Mouse (Mus musculus) hindbrain, embryonic 10.5 days (tissue): ENCODE data around the gene Prrc2b. TPM values are rescaled to one million over a fixed set of nuclear protein-coding genes. Genes with fewer than 3 reads are reported as not detected.

Experiments
- DNase-seq: peaks from one replicate; pipeline ENCODE4 v3.0.0-alpha.2; 2017; ENCODE audit warnings: low spot score
- H3K27ac ChIP-seq: fragments of 300-500 bp; sonication (generic); 2 replicates; pipeline ENCODE4 v1.5.1; 2016; ENCODE audit warnings: mild to moderate bottlenecking, moderate library complexity
- H3K27me3 ChIP-seq: fragments of 300-500 bp; sonication (generic); 2 replicates; pipeline ENCODE4 v1.6.1; 2016; ENCODE audit warnings: mild to moderate bottlenecking; ENCODE audit not compliant: poor library complexity, insufficient read depth, severe bottlenecking
- H3K36me3 ChIP-seq: fragments of 300-500 bp; sonication (generic); 2 replicates; pipeline ENCODE4 v1.6.1; 2016; ENCODE audit warnings: mild to moderate bottlenecking, moderate library complexity
- H3K4me1 ChIP-seq: fragments of 300-500 bp; sonication (generic); replicated peaks from 2 replicates; pipeline ENCODE4 v1.6.1; 2016; ENCODE audit warnings: mild to moderate bottlenecking
- H3K4me3 ChIP-seq: fragments of 300-500 bp; sonication (generic); 2 replicates; pipeline ENCODE4 v1.5.1; 2016; ENCODE audit warnings: mild to moderate bottlenecking, moderate library complexity
- H3K9me3 ChIP-seq: fragments of 300-500 bp; sonication (generic); 2 replicates; pipeline ENCODE4 v1.6.1; 2016; ENCODE audit warnings: mild to moderate bottlenecking, moderate library complexity
- WGBS: fragments of 180-500 bp; shearing (Covaris S2); methylation state at CpG from one replicate; pipeline ENCODE4 v1.1.7; 2016; 5-methylcytosine and 5-hydroxymethylcytosine counted together
- polyA plus RNA-seq: library from polyadenylated mRNA; unstranded; fragments of >200 nt; fragmentation: Nextera tagmentation; extraction: Ambion mirVana; gene quantifications from 2 replicates; pipeline ENCODE4 v1.2.1, GENCODE M21; 2016

The Prrc2b gene
- polyA plus RNA-seq, 1 experiment from 2014 or later, result 68.9 TPM

DNA sequence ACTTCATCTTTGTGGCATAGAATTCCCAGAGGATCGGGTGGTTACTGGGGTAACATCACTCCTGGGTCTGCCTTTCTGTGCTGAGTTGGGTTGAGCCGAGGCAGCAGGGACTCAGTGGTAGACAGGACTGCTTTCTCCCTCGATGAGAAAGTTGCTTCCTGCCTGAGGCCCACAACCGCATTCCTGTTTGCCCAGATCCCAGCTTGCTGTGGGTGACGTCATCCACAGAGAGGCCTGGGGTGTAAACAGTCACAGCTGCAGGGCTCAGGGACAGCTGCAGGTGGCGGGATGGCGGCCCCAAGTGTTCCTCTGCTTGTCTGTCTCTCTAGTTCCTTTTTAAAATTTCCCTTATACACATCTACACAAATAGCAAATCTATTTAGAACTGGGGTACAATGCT, 16.9 kb downstream of the Prrc2b start:
- Histone ChIP-seq H3K36me3 (peaks cover 16% of the 10 kb centered on the region), H3K27me3 (no peaks in the 10 kb centered on the region), H3K27ac (peak overlapping the region; percentile 83), H3K9me3 (no peaks in the 10 kb centered on the region), H3K4me3 (peak overlapping the region; percentile 26; the same call in 1 of the 2 replicates), H3K4me1 (peaks cover 86% of the 10 kb centered on the region)
- 6% methylated on average over 7 of the region's 7 CpGs for WGBS
- peak; percentile 68 for DNase-seq

DNA sequence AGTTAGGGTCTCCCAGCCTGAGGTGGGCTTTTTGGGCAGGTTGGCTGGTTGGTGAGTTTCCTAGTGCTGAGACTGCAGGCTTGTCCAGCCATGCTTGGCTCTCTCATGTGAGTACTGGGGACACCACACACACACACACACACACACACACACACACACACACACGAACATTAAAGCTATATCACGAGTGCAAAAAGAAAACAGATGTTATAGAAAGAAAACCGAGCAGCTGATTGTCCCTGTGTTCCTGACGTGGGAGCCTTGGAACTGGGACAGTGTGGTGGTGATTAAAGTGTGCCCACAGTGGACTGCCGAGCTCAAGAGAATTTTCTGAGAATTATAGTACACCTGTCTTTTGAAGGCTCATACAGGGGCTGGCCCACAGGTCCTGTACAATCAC, 18.4 kb downstream of the Prrc2b start:
- 79% methylated on average over 5 of the region's 5 CpGs for WGBS
- H3K27ac ChIP-seq, result no peak overlapping the region; the same call in 1 of the 2 replicates
- peaks cover 12% of the 10 kb centered on the region for H3K36me3 ChIP-seq
- H3K27me3 ChIP-seq, result no peaks in the 10 kb centered on the region
- no peak overlapping the region for H3K4me3 ChIP-seq
- H3K4me1 ChIP-seq, result peaks cover 87% of the 10 kb centered on the region
- H3K9me3 ChIP-seq, result no peaks in the 10 kb centered on the region
- no peak for DNase-seq

DNA sequence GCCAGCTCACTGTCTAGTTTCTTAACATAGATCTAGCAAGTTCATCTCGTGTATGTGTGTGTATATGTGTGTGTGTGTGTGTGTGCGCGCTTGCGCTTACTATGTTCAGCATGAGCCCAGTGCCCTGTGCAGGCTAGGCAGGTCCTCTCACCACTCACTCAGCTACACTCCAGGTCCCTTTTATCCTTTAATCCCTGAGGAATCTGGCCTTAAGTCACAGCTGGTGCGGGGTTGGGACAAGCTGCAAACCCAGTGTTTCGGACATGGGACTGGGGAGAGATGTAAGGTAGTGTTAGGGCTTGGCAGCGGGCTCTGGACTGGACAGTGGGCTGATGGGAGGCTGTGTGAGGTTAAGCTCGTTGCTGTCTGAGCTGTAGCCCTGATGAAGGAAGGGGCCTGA, 19.1 kb downstream of the Prrc2b start:
- H3K9me3 ChIP-seq, result no peaks in the 10 kb centered on the region
- peaks cover 87% of the 10 kb centered on the region for H3K4me1 ChIP-seq
- H3K36me3 ChIP-seq, result peaks cover 12% of the 10 kb centered on the region
- 82% methylated on average over 8 of the region's 8 CpGs for WGBS
- no peak overlapping the region for H3K4me3 ChIP-seq
- no peaks in the 10 kb centered on the region for H3K27me3 ChIP-seq
- no peak for DNase-seq
- 0 out of 2 replicates have a peak overlapping the region, but pooled peaks have one; percentile 6 for H3K27ac ChIP-seq

DNA sequence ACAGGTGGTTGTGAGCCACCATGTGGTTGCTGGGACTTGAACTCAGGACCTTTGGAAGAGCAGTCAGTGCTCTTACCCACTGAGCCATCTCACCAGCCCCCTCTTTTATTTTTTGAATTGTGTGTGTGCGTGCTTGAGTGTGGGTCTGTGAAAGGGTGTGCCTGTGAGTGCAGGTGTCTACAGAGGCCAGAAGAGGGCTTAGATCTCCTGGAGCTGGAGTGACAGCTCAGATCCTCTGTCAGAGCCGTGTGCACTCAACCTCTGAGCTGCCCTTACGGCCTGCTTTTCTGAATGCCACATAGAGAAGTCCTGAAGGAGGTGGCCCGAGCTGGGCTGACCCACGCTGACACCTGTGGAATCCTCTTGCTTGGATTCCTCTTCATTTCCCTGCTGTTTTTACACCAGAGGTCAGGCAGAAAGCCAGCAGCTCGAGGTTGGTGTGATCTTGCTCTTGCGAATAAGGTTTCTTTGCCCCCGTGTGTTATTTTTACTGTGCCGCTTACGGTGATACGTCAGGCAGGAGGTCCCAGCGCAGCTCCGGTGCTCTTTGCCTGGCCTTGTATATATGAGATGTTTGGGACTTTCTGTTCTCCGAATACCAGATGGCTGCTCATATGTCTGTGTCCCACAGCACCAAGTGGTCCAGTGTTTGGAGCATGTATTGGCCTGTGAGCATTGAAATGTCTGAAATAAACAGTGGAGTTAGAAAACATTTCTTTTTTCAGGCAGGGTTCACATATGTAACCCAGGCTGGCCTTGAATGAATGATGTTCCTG, 21.0 kb downstream of the Prrc2b start:
- H3K27ac ChIP-seq, result no peak overlapping the region
- DNase-seq, result no peak
- WGBS, result 73% methylated on average over 14 of the region's 14 CpGs
- H3K9me3 ChIP-seq, result no peaks in the 10 kb centered on the region
- H3K4me3 ChIP-seq, result no peak overlapping the region
- H3K36me3 ChIP-seq, result peaks cover 12% of the 10 kb centered on the region
- peaks cover 88% of the 10 kb centered on the region for H3K4me1 ChIP-seq
- no peaks in the 10 kb centered on the region for H3K27me3 ChIP-seq

DNA sequence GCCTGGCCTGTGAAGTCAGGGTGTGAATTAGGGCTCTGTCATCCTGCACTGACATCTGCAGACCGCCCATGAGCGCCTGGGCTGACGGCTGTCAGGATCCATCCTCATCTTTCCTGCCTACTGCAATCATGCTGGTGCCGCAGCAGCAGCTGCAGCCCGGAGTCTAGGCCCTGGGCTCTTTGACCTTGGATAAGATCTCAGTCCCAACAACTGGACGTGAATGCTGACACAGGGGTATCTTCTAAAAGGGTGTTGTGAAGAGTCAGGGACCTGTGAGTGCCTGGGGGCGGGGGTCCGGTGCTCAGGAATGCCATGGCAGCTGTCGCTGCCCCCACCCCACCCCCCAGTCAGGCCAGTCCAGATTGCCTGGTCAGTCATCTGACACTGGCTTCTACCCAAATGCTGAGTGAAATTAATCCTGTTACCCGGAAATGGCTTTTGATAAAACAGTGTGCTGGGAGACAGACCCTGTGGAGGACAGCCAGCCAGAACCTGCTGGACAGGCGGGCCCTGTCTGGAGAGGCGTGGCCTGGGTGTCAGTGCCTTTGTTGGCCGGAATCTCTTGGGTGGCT, 23.4 kb downstream of the Prrc2b start:
- Histone ChIP-seq H3K27me3 (no peaks in the 10 kb centered on the region), H3K9me3 (no peaks in the 10 kb centered on the region), H3K27ac (peak overlapping the region; percentile 93), H3K36me3 (peaks cover 9% of the 10 kb centered on the region), H3K4me1 (peaks cover 87% of the 10 kb centered on the region), H3K4me3 (peak overlapping the region; percentile 40)
- DNase-seq, result peak; percentile 80
- WGBS, result 6% methylated on average over 13 of the region's 13 CpGs

DNA sequence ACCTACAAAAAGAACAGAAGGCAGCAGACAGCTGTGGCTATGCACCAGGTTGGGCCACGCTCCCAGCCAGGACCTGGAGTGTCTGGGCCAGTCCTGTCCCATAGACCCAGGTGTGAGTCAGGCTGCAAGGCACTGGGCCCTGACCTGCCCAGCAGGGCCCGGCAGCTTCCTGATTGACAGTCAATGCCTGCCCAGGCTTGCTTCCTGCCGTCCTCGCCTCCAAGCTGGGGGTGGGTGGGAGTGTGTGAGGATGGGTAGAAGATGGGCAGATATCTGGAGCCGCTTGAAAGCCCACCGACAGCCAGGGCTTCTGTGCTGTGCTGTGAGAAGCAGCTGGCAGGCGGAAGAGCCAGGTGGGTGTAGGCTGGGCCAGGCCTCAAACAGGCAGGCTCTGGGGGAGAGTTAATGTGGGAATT, 24.2 kb downstream of the Prrc2b start:
- Histone ChIP-seq H3K9me3 (no peaks in the 10 kb centered on the region), H3K27ac (peak overlapping the region; percentile 93), H3K27me3 (no peaks in the 10 kb centered on the region), H3K36me3 (0 out of 2 replicates have a peak, but pooled peaks cover 3% of the 10 kb centered on the region), H3K4me3 (peak overlapping the region; percentile 40), H3K4me1 (peaks cover 86% of the 10 kb centered on the region)
- peak; percentile 43 for DNase-seq
- WGBS, result 32% methylated on average over 7 of the region's 7 CpGs

DNA sequence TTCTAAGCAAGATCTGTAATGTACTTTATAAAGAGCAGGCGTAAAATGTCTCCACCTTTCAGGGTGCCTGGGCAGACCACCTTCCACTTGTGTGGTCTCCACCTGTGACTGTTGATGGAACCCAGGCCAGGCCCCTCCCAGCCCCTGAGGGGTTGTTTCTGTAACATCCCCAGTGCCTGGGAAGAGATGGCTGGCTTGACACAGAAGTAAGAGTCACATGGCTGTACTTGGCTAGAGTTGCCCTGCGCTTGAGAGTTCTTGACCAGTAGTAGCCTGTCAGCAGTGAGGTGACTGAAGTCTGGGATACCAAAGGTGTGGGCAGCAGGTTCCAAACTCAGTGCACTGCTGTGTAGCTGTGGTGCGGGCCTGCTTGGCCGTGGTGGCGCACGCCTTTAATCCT, 24.6 kb downstream of the Prrc2b start:
- WGBS, result 92% methylated on average over 6 of the region's 6 CpGs
- Histone ChIP-seq H3K27ac (peak overlapping the region; percentile 93), H3K4me3 (peak overlapping the region; percentile 40), H3K27me3 (no peaks in the 10 kb centered on the region), H3K9me3 (no peaks in the 10 kb centered on the region), H3K36me3 (peaks cover 7% of the 10 kb centered on the region; the same call in 1 of the 2 replicates), H3K4me1 (peaks cover 86% of the 10 kb centered on the region)
- no peak for DNase-seq

DNA sequence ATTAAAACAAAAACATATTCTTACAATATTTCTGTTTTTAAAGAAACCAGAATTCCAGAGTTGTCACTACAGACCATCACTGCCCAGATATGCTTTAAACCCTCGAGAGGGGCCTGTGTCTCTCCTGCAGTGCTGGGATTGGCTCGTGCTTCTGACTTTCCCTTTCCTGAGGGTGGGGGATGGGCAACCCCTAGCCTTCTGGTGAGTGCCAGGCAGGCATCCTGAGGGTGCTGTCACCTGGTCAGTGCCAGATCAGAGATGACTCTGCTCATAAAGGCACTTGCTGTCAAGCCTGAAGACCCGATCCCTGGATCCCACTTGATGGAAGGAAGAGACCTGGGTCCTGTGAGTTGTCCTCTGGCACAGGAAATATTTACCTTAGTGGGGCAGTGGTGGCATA, 26.0 kb downstream of the Prrc2b start:
- Histone ChIP-seq H3K4me1 (peaks cover 90% of the 10 kb centered on the region), H3K36me3 (peaks cover 7% of the 10 kb centered on the region; the same call in 1 of the 2 replicates), H3K27me3 (no peaks in the 10 kb centered on the region), H3K4me3 (no peak overlapping the region), H3K27ac (peak overlapping the region; percentile 37; the same call in 1 of the 2 replicates), H3K9me3 (no peaks in the 10 kb centered on the region)
- no peak for DNase-seq
- 48% methylated on average over 3 of the region's 3 CpGs for WGBS

DNA sequence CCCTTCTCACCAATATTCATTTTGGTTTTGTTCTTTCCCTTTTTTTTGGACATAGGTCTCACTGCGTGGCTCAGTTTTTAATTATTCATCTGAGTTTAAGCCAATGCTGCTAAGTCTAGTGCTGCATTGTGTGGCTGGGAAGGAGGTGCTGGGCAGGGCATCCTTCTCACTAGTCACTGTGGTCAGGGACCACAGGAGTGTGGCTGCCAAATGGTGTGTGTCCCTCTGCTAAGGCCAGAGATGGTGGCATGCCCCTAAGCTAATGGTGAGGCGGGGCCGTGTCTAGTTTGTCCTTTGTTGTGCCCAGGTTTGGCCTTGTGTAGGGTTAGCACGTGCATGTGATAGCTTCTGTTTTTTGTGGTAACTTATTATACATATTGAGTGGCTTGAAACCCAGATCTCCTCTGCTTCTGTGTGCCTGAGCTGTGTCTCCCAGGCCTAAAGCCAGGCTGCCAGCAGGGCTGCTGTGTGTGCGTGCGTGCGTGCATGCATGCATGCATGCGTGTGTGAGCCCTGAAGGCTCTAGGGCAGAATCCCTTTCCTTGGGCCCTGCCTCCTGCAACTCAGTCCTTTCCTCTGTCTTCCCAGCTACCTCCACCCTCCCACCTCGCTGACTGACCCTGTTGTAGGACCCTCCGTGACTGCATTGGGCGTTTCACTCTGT, 26.6 kb downstream of the Prrc2b start:
- WGBS, result 83% methylated on average over 11 of the region's 11 CpGs
- H3K27ac ChIP-seq, result peak overlapping the region; percentile 54
- DNase-seq, result no peak
- H3K4me1 ChIP-seq, result peaks cover 90% of the 10 kb centered on the region
- no peaks in the 10 kb centered on the region for H3K27me3 ChIP-seq
- H3K9me3 ChIP-seq, result no peaks in the 10 kb centered on the region
- H3K4me3 ChIP-seq, result no peak overlapping the region
- H3K36me3 ChIP-seq, result peaks cover 12% of the 10 kb centered on the region

DNA sequence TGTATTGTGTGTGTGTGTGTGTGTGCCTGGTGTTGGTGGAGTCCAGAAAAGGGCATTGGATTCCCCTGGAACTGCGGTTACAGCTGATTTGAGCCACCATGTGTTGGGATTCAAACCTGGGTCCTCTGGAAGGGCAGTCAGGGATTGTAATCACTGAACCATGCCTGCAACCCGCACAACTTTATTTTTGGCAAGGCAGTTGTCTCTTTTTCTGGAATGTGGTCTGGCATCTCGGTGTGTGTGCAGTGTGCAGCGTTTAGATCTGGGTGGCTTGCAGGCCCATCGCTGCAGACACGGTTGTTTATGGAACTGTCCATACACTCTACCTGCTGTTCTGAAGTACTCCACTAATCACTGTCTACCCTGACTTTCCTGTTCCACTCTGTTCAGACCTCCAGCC, 28.5 kb downstream of the Prrc2b start:
- no peak overlapping the region for H3K4me3 ChIP-seq
- H3K27ac ChIP-seq, result no peak overlapping the region
- peaks cover 83% of the 10 kb centered on the region for H3K4me1 ChIP-seq
- no peaks in the 10 kb centered on the region for H3K9me3 ChIP-seq
- WGBS, result 93% methylated on average over 6 of the region's 6 CpGs
- H3K36me3 ChIP-seq, result peaks cover 30% of the 10 kb centered on the region
- no peak for DNase-seq
- no peaks in the 10 kb centered on the region for H3K27me3 ChIP-seq

DNA sequence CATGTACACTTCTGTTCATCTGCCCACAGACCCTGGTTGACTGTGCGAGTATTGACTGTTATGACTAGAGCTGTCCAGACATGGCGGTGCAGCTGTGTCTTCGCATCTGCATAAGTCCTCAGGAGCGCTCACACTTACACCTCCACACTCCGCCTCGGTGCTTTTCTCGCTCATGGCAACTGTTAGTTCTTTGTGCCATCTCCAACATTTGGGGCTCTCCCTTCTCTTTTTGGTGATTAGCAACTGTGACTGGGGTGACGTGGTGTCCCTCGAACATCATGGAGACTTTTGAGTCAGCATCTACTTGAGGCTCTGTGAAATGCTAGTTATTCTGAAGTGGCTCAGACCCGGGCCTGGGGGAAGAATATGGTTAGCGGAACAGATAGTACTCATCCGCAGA, 29.2 kb downstream of the Prrc2b start:
- no peaks in the 10 kb centered on the region for H3K9me3 ChIP-seq
- peaks cover 78% of the 10 kb centered on the region for H3K4me1 ChIP-seq
- H3K4me3 ChIP-seq, result no peak overlapping the region
- no peak overlapping the region for H3K27ac ChIP-seq
- peaks cover 38% of the 10 kb centered on the region for H3K36me3 ChIP-seq
- H3K27me3 ChIP-seq, result no peaks in the 10 kb centered on the region
- DNase-seq, result no peak
- 94% methylated on average over 12 of the region's 12 CpGs for WGBS

DNA sequence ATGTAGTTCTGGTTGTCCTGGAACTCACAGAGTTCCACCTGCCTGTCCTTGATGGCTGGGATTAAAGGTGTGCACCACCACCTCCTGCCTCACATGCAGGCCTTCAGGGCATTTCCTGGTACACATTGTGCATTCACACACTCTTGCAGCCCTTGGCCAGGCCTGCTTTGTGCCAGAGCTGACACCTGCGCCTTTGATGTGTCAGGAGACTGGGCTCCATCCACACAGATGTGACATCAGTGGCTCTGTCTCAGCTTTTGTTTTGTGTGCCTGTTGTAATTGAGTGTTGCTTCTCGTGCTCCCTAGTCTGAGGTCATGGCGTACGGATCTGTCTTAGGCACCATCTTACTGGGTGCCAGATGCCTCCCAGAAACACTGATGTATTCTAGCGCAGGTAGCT, 30.5 kb downstream of the Prrc2b start:
- H3K4me1 ChIP-seq, result peaks cover 66% of the 10 kb centered on the region
- no peak overlapping the region for H3K4me3 ChIP-seq
- no peak overlapping the region for H3K27ac ChIP-seq
- peaks cover 50% of the 10 kb centered on the region for H3K36me3 ChIP-seq
- DNase-seq, result no peak
- H3K27me3 ChIP-seq, result no peaks in the 10 kb centered on the region
- H3K9me3 ChIP-seq, result no peaks in the 10 kb centered on the region
- 81% methylated on average over 5 of the region's 5 CpGs for WGBS

DNA sequence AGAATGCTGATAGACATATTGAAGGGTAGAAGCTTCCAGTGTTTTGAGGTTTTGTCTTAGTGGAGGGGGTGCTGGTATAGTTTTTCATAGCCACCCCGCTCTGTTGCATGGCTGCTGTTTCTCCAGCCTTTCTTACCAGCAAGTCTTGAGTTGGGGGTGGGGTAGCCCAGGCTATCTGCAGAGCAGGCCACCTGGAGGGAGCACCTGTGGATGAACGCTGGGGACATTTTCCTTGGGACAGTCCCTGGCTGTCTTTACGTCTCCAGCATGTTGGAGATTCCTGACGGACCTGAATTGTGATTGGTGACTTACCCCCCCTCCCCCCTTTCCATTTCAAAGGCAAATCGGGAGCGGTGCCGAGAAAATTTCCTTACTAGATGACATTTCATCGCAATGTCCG, 31.2 kb downstream of the Prrc2b start:
- Histone ChIP-seq H3K27ac (peak overlapping the region; percentile 36; the same call in 1 of the 2 replicates), H3K36me3 (peaks cover 58% of the 10 kb centered on the region), H3K4me3 (no peak overlapping the region), H3K9me3 (no peaks in the 10 kb centered on the region), H3K27me3 (no peaks in the 10 kb centered on the region), H3K4me1 (peaks cover 58% of the 10 kb centered on the region)
- no peak for DNase-seq
- 75% methylated on average over 9 of the region's 9 CpGs for WGBS
